Mouse (Mus musculus): ENCODE measurements around the gene Tcea2.

Tcea2 gene

GRCm38 (mm10) chr2:181714903-181715326 lies 34.8 kb downstream of the Tcea2 start, which contains the start of gene Oprl1:
Gene Oprl1, plus strand, starts transcription at chr2:181715016.
- peak; percentile 51 for DNase-seq (ENCODE audit: low spot score)

- no peak for DNase-seq (ENCODE audit: low spot score)
Measured at GRCm38 (mm10) chr2:181715382-181715781, 35.3 kb downstream of the Tcea2 start.

DNA sequence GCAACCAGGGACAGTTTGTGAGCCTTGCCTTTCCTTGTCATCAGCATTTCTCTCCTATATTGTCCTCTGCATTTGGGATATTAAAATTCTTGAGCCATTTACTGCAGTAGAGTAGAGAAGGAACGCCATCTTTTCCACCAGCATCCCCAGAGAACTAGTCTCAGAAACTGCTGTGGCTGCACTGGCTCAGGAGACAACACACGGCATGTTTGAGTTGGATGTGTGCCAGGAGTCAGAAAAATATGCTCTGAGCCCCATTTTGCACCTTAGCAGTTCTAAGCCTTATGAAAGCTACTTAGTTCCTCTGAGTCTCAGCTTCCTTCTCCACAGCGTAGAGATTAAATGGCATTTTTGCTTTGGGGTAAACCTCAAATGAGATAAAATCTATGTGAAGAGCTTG lies 36.9 kb downstream of the Tcea2 start:
- DNase-seq (ENCODE audit: low spot score): no peak

GRCm38 (mm10) chr2:181720061-181720460 lies 40.0 kb downstream of the Tcea2 start:
- DNase-seq (ENCODE audit: low spot score): no peak

- no peak for DNase-seq (ENCODE audit: low spot score)
Measured at GRCm38 (mm10) chr2:181721200-181721599, 41.1 kb downstream of the Tcea2 start.

GRCm38 (mm10) chr2:181722213-181722612 lies 42.1 kb downstream of the Tcea2 start:
- no peak for DNase-seq (ENCODE audit: low spot score)

GRCm38 (mm10) chr2:181727659-181728262 lies 47.7 kb downstream of the Tcea2 start:
- DNase-seq (ENCODE audit: low spot score): no peak

DNA sequence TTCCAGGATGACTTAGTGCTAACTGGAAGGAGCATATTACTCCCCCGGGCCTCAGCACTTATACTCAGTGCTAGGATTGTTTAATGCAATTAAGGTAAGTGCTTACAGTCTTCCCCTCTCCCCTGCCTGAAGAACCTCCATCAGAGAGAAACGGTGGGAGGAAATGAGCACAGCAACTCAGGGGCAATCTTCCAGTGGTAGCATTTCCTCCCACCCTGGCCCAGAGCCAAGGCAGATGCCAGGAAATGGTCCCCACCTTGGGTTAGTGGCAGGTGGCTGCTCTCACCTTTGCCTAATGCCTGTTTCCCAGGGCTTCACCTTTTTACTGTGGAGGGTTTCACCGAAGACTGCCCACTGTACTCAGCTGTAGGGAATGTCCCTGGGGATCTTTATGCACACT lies 49.9 kb downstream of the Tcea2 start:
- DNase-seq (ENCODE audit: low spot score): no peak
